Mouse (Mus musculus): ENCODE results near the gene Gm3594. TPM values are rescaled to one million over a fixed set of nuclear protein-coding genes. Genes with fewer than 3 reads are reported as not detected.

The Gm3594 gene
- not detected for total RNA-seq (2023)

GRCm38 (mm10) chr14:6444511-6444910, at the start of gene Gm3594:
Gene Gm3594 (minus strand): TSS chr14:6444611.

GRCm38 (mm10) chr14:6412382-6412781, 32.0 kb downstream of the Gm3594 start, which contains the start of gene Gm3591:
Gene Gm3591 (minus strand): TSS chr14:6412482.

GRCm38 (mm10) chr14:6390219-6390618, 54.2 kb downstream of the Gm3594 start, which contains the start of gene Gm16440:
Gene Gm16440 (minus strand): TSS chr14:6390319.

Other genes with a start within 250 kb of the Gm3594 start
- gene Gm21560, start 225.3 kb downstream of the Gm3594 start, total RNA-seq (2023): not detected
- 0.83 TPM for gene Gm3411, start 157.4 kb downstream of the Gm3594 start, total RNA-seq (2023)
- gene Gm21103, start 139.8 kb downstream of the Gm3594 start, total RNA-seq (2023): not detected
- not detected for gene Gm3618, start 100.9 kb downstream of the Gm3594 start, total RNA-seq (2023)
- not detected for gene Gm16440, start 54.3 kb downstream of the Gm3594 start, total RNA-seq (2023)
- not detected for gene Gm3591, start 32.1 kb downstream of the Gm3594 start, total RNA-seq (2023)
- not detected for gene Gm8356, start 92.7 kb upstream of the Gm3594 start, total RNA-seq (2023)
- not detected for gene Gm3629, start 146.0 kb upstream of the Gm3594 start, total RNA-seq (2023)
- not detected for gene Gm3460, start 177.8 kb upstream of the Gm3594 start, total RNA-seq (2023)
- gene Gm10251, start 239.6 kb upstream of the Gm3594 start, total RNA-seq (2023): not detected